Mouse (Mus musculus) heart, embryonic 16.5 days (tissue): ENCODE measurements around the gene Pjvk. TPM values are rescaled to one million over a fixed set of nuclear protein-coding genes. Genes with fewer than 3 reads are reported as not detected.

Source experiments
- ATAC-seq: fragments of 200-750 bp; cut with Nextera tagmentation; replicated peaks from 2 replicates; pipeline ENCODE4 v1.8.0; 2017; ENCODE audit warnings: moderate number of reproducible peaks; ENCODE audit not compliant: insufficient read depth, low FRiP score; ENCODE audit errors: extremely low read depth
- H3K27ac ChIP-seq: fragments of 300-500 bp; sonication (generic); 2 replicates; pipeline ENCODE4 v1.5.1; 2014; ENCODE audit warnings: mild to moderate bottlenecking, low read length, control low read depth, moderate library complexity
- H3K27me3 ChIP-seq: fragments of 300-500 bp; sonication (generic); 2 replicates; pipeline ENCODE4 v1.6.1; 2014; ENCODE audit warnings: low read length, mixed read lengths; ENCODE audit not compliant: control insufficient read depth, insufficient read depth
- H3K36me3 ChIP-seq: fragments of 300-500 bp; sonication (generic); 2 replicates; pipeline ENCODE4 v1.6.1; 2014; ENCODE audit not compliant: control insufficient read depth, insufficient read depth
- H3K4me1 ChIP-seq: fragments of 300-500 bp; sonication (generic); 2 replicates; pipeline ENCODE4 v1.6.1; 2014; ENCODE audit warnings: low read length, mixed read lengths; ENCODE audit not compliant: control insufficient read depth, insufficient read depth
- H3K4me2 ChIP-seq: fragments of 300-500 bp; sonication (generic); 2 replicates; pipeline ENCODE4 v1.6.1; 2014; ENCODE audit warnings: low read depth, mild to moderate bottlenecking, control low read depth, low read length
- H3K4me3 ChIP-seq: fragments of 300-500 bp; sonication (generic); 2 replicates; pipeline ENCODE4 v1.5.1; 2014; ENCODE audit warnings: mild to moderate bottlenecking, control low read depth, low read length
- H3K9ac ChIP-seq: fragments of 300-500 bp; sonication (generic); 2 replicates; pipeline ENCODE4 v1.6.1; 2014; ENCODE audit warnings: low read length, control low read depth
- H3K9me3 ChIP-seq: fragments of 300-500 bp; sonication (generic); replicated peaks from 2 replicates; pipeline ENCODE4 v1.6.1; 2016; ENCODE audit warnings: low read length; ENCODE audit not compliant: control insufficient read depth
- WGBS: fragments of 180-500 bp; shearing (Covaris S2); extraction: QIAGEN DNeasy Blood & Tissue Kit; methylation state at CpG from one replicate; pipeline ENCODE4 v1.1.7; 2014; 5-methylcytosine and 5-hydroxymethylcytosine counted together
- polyA plus RNA-seq: library from polyadenylated mRNA; unstranded; fragments of >200 nt; fragmentation: Nextera tagmentation; extraction: Ambion mirVana; gene quantifications from 2 replicates; pipeline ENCODE4 v1.2.1, GENCODE M21; 2015

The Pjvk gene
- polyA plus RNA-seq: 0.12 TPM in 1 of 2 replicates, not detected in the other

DNA sequence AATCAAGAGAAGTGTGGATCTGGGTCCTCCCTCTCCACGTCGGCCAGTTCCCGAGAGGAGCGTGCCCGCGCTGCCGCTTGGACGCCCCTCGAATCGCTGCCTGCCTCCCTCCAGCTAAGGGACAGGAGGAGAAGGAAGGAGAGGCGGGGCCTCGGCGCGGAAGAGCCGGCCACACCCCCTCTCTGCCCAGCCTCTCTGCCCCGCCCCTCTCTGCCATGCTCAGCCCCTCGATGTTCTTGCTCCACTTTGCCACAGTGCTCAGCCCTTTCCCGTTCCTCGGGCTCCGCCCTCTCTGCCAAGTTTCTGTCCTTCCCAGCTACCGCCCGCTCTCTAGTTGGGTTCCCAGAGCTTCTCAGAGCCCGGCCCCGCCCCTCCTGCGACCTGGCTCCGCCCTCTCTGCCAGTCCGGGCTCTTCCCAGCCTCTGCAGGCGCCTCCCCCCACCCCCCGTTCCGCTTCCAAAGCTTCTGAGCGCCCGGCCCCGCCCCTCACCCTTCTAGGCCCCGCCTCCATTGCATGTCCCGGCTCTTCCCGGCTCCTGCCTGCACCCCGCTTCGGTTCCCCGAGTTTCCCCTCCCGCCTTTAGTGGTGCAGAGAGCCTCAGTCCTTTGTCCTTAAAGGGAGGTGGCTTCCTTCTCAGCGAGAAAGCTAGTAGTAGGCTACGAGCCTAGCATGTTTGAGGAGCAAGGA is at the start of gene Pjvk, which contains the start of gene Prkra:
Gene Pjvk (plus strand): TSS at position 594 of the 688 bp plus-strand sequence.
Gene Prkra (minus strand): TSS at position 133 of the 688 bp plus-strand sequence.
- under 1% methylated on average over 41 of the region's 42 CpGs for WGBS

DNA sequence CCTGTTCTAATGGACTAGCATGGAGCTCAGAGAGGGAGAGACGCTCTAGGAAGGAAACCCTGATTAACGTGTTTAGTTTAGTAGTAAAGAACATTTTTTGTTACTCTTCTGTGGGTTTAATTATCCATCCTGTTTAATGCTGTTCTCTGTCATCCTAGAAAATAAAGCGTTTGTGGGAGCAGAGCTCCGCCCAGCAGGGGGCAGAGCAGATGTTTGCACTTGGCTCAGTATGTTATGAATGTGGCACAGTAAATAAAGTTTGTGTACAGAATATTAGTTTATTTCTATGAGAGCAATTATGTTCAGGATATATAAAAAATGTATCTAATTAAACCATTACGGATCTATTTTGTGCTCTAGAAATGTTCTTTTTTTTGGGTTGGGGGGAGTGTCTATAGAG is 49.1 kb upstream of the Pjvk start:
- no peak overlapping the region for H3K27ac ChIP-seq
- no peak overlapping the region for H3K4me3 ChIP-seq
- H3K9me3 ChIP-seq: no peaks in the 10 kb centered on the region
- H3K9ac ChIP-seq: no peak overlapping the region
- H3K27me3 ChIP-seq: no peaks in the 10 kb centered on the region
- H3K36me3 ChIP-seq: no peaks in the 10 kb centered on the region
- no peaks in the 10 kb centered on the region for H3K4me1 ChIP-seq
- H3K4me2 ChIP-seq: no peak overlapping the region
- 79% methylated on average over 5 of the region's 5 CpGs for WGBS
- no peak for ATAC-seq

More for the DNA sequence above, at the start of gene Pjvk, which contains the start of gene Prkra:
- ATAC-seq: peak; percentile 98
- Histone ChIP-seq H3K9ac (peak within 1 kb of the TSS; percentile 84), H3K9me3 (no peaks in the 10 kb centered on the region), H3K4me2 (peak within 1 kb of the TSS; percentile 85), H3K4me1 (peaks cover 12% of the 10 kb centered on the region), H3K27me3 (no peaks in the 10 kb centered on the region), H3K36me3 (no peaks in the 10 kb centered on the region), H3K4me3 (peak within 1 kb of the TSS; percentile 72), H3K27ac (peak within 1 kb of the TSS; percentile 83)

DNA sequence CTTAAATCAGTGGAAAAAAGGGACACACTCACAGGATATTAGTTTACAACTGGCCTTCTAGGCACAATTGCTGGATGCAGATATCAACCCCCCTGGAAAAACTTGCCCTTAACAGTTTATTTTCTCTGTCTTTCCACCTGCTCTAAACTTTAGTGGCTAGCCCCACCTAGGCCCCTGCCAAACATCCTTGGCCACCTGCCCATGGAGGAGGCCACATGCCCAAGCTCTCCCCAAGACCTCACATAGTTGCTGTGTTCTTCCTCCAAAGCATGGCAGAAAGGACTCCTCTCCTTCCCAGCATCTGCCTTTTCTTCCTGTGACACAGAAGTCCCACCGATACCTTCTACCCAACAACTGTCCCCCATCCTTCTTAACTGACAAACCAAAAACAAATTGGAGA is 46.0 kb upstream of the Pjvk start:
- Histone ChIP-seq H3K4me3 (no peak overlapping the region), H3K36me3 (no peaks in the 10 kb centered on the region), H3K4me1 (no peaks in the 10 kb centered on the region), H3K27me3 (no peaks in the 10 kb centered on the region), H3K27ac (no peak overlapping the region), H3K9ac (no peak overlapping the region), H3K4me2 (no peak overlapping the region), H3K9me3 (no peaks in the 10 kb centered on the region)
- ATAC-seq: no peak
- 93% methylated on average over 1 of the region's 1 CpGs for WGBS

DNA sequence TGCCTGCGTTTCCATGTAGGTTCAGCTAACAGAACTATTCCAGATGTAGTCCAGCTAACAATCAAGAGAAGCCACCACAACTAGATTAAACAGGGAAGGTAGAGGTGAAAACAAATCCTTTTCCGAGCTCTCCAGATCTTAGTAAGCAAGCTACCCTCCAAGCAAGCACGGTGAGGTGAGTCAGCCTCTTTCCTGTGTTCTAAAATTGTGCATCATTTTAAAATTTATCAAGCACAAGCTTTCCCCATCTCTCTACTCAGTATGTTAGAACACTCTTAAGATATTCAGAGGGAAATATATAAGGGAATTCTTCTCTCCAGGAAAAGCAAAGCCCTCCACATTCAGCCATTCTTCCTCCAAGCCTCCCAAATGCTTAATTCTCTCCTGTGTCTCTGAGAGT is 41.6 kb upstream of the Pjvk start:
- no peak overlapping the region for H3K9ac ChIP-seq
- WGBS: 76% methylated on average over 3 of the region's 3 CpGs

DNA sequence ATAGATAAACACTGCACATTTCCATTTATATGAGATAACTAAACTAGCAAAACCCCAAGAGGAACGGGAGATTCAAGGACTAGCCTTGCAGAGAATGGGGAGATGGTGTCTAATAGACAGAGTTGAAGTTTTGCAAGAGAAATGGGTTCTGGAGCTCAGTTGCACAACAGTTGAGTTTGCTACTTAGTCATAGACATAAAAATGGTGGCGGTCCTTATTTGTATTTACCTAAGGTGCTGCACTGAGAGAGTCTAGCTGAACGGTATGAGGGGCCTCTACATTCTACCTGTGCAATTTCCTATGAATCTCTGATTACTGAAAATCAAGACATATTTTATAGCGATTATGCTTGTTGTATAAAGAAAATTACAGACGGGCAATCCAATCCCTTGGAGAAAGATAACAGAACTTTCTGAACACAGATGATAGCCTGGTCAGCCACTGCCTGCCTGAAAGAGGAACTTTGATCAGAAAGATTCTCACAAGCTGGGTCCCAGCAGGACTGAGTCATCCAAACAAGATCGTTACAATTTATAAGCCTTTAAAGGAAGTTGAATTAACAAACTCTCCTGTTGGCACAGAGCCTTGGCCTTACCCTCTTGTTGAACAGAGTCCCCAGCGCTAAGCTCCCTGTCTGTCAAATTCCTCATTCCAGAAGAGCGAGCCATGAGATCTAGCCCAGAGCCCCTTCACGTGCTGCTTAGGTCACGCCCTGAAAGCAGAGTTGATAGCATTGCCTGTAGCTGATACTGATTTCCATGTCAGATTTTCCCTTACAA is 37.8 kb upstream of the Pjvk start:
- Histone ChIP-seq H3K27ac (no peak overlapping the region), H3K4me1 (peaks cover 3% of the 10 kb centered on the region; the same call in 1 of the 2 replicates), H3K4me3 (no peak overlapping the region), H3K27me3 (no peaks in the 10 kb centered on the region), H3K9me3 (no peaks in the 10 kb centered on the region; the same call in 1 of the 2 replicates), H3K9ac (no peak overlapping the region), H3K36me3 (no peaks in the 10 kb centered on the region), H3K4me2 (no peak overlapping the region)
- 49% methylated on average over 10 of the region's 10 CpGs for WGBS
- no peak for ATAC-seq

More for the DNA sequence above, 41.6 kb upstream of the Pjvk start:
- Histone ChIP-seq H3K4me1 (peaks cover 3% of the 10 kb centered on the region; the same call in 1 of the 2 replicates), H3K27ac (no peak overlapping the region), H3K9me3 (no peaks in the 10 kb centered on the region), H3K27me3 (no peaks in the 10 kb centered on the region), H3K36me3 (no peaks in the 10 kb centered on the region), H3K4me3 (no peak overlapping the region), H3K4me2 (no peak overlapping the region)
- ATAC-seq: no peak

DNA sequence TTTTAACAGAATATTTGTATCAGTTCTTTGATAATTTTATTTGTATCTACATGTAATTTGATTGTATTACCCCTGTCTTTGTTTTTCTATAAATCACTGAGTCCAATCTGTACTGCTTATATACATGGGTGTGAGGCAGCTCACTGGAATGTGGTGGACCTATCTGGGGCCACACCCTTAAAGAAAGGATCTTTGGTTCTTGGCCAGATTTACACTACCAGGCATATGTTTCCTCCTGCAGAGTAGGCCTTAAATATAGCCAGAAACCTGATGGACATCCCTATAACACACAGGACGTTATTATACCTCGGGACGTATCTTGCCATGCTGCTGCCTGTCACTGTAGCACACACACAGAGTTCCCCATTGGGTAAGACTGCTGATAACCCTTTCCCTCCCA is 36.3 kb upstream of the Pjvk start:
- Histone ChIP-seq H3K36me3 (no peaks in the 10 kb centered on the region), H3K4me3 (no peak overlapping the region), H3K4me1 (peaks cover 3% of the 10 kb centered on the region; the same call in 1 of the 2 replicates), H3K4me2 (no peak overlapping the region), H3K27ac (no peak overlapping the region), H3K9ac (no peak overlapping the region), H3K27me3 (no peaks in the 10 kb centered on the region), H3K9me3 (no peaks in the 10 kb centered on the region; the same call in 1 of the 2 replicates)
- WGBS: 75% methylated on average over 3 of the region's 3 CpGs
- ATAC-seq: no peak

DNA sequence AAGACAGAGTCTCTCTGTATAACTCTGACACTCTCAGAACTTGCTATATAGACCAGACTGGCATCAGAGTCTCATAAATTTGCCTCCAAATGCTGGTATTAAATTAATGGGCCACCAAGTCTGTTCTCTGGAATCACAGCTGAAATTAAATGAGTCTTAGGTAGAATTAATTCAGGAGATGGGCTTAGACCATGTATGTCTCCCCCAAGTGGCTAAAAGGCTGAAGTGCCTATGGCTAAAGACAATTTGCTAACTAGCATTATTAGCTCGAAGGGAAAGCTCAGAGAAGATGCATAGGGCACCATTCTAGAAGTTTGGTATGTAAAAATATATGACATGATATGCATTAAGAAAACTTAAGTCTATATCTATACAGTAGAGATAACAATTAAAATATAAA is 30.2 kb upstream of the Pjvk start:
- WGBS: 29% methylated on average over 1 of the region's 1 CpGs
- no peak overlapping the region for H3K27ac ChIP-seq
- no peaks in the 10 kb centered on the region for H3K27me3 ChIP-seq
- no peaks in the 10 kb centered on the region for H3K36me3 ChIP-seq
- H3K4me3 ChIP-seq: no peak overlapping the region
- no peak for ATAC-seq
- H3K4me2 ChIP-seq: no peak overlapping the region
- H3K9me3 ChIP-seq: no peaks in the 10 kb centered on the region; the same call in 1 of the 2 replicates
- no peaks in the 10 kb centered on the region for H3K4me1 ChIP-seq
- H3K9ac ChIP-seq: no peak overlapping the region

DNA sequence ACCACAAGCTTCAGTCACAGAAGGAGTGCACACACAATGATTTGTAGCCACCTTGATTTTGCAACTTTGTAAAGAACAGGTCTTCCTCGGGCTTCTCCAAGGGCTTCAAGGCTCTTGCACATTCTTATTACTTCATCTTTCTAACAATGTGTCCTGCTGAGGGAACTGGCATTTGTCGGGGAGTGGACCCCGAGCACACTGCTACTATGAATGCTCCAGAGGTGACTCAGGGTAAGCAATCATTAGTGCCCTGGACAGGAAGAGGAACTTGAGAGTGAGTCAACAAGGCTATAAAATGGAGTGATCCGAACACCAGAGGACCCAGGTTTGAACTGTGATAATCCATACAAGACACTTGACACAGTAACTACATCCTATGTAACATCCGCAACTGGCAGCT is 28.1 kb upstream of the Pjvk start:
- H3K27me3 ChIP-seq: no peaks in the 10 kb centered on the region
- H3K27ac ChIP-seq: no peak overlapping the region
- peaks cover 1% of the 10 kb centered on the region; the same call in 1 of the 2 replicates for H3K9me3 ChIP-seq
- no peak overlapping the region for H3K9ac ChIP-seq
- no peaks in the 10 kb centered on the region for H3K4me1 ChIP-seq
- ATAC-seq: no peak
- 83% methylated on average over 5 of the region's 5 CpGs for WGBS
- H3K4me3 ChIP-seq: no peak overlapping the region
- H3K36me3 ChIP-seq: peaks cover 7% of the 10 kb centered on the region; the same call in 1 of the 2 replicates
- H3K4me2 ChIP-seq: no peak overlapping the region

DNA sequence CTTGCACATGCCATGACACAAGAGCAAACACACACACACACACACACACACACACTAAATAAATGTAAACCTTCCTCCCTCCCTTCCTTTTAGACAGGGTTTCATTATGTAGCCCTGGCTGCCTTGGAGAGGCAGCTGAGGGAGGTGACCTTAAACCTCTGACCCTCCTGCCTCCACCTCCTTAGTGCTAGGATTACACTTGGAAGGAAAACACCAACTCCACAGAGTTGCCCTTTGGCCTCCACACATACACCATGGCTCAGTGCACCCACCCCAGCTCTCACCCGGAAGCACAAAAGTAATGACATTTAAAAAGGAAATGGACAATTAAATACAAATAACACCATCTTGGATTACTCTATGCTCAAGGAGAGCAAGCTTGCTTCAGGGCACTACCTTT is 26.6 kb upstream of the Pjvk start:
- no peak for ATAC-seq
- 77% methylated on average over 1 of the region's 1 CpGs for WGBS
- Histone ChIP-seq H3K27me3 (no peaks in the 10 kb centered on the region), H3K27ac (no peak overlapping the region), H3K9me3 (peaks cover 8% of the 10 kb centered on the region), H3K36me3 (peaks cover 18% of the 10 kb centered on the region), H3K9ac (no peak overlapping the region), H3K4me1 (no peaks in the 10 kb centered on the region), H3K4me2 (no peak overlapping the region), H3K4me3 (no peak overlapping the region)
